Mouse (Mus musculus) heart, embryonic 16.5 days (tissue): ENCODE measurements around the gene Aldh1a3. TPM values are rescaled to one million over a fixed set of nuclear protein-coding genes. Genes with fewer than 3 reads are reported as not detected.
A peak's percentile ranks its signal among the peaks of the same experiment; 100 is the strongest.

Experiments used
- ATAC-seq: fragments of 200-750 bp; cut with Nextera tagmentation; replicated peaks from 2 replicates; pipeline ENCODE4 v1.8.0; 2017; ENCODE audit warnings: moderate number of reproducible peaks; ENCODE audit not compliant: insufficient read depth, low FRiP score; ENCODE audit errors: extremely low read depth
- H3K27ac ChIP-seq: fragments of 300-500 bp; sonication (generic); 2 replicates; pipeline ENCODE4 v1.5.1; 2014; ENCODE audit warnings: mild to moderate bottlenecking, low read length, control low read depth, moderate library complexity
- H3K27me3 ChIP-seq: fragments of 300-500 bp; sonication (generic); 2 replicates; pipeline ENCODE4 v1.6.1; 2014; ENCODE audit warnings: low read length, mixed read lengths; ENCODE audit not compliant: control insufficient read depth, insufficient read depth
- H3K36me3 ChIP-seq: fragments of 300-500 bp; sonication (generic); 2 replicates; pipeline ENCODE4 v1.6.1; 2014; ENCODE audit not compliant: control insufficient read depth, insufficient read depth
- H3K4me1 ChIP-seq: fragments of 300-500 bp; sonication (generic); 2 replicates; pipeline ENCODE4 v1.6.1; 2014; ENCODE audit warnings: low read length, mixed read lengths; ENCODE audit not compliant: control insufficient read depth, insufficient read depth
- H3K4me2 ChIP-seq: fragments of 300-500 bp; sonication (generic); 2 replicates; pipeline ENCODE4 v1.6.1; 2014; ENCODE audit warnings: low read depth, mild to moderate bottlenecking, control low read depth, low read length
- H3K4me3 ChIP-seq: fragments of 300-500 bp; sonication (generic); 2 replicates; pipeline ENCODE4 v1.5.1; 2014; ENCODE audit warnings: mild to moderate bottlenecking, control low read depth, low read length
- H3K9ac ChIP-seq: fragments of 300-500 bp; sonication (generic); 2 replicates; pipeline ENCODE4 v1.6.1; 2014; ENCODE audit warnings: low read length, control low read depth
- H3K9me3 ChIP-seq: fragments of 300-500 bp; sonication (generic); replicated peaks from 2 replicates; pipeline ENCODE4 v1.6.1; 2016; ENCODE audit warnings: low read length; ENCODE audit not compliant: control insufficient read depth
- WGBS: fragments of 180-500 bp; shearing (Covaris S2); extraction: QIAGEN DNeasy Blood & Tissue Kit; methylation state at CpG from one replicate; pipeline ENCODE4 v1.1.7; 2014; 5-methylcytosine and 5-hydroxymethylcytosine counted together
- polyA plus RNA-seq: library from polyadenylated mRNA; unstranded; fragments of >200 nt; fragmentation: Nextera tagmentation; extraction: Ambion mirVana; gene quantifications from 2 replicates; pipeline ENCODE4 v1.2.1, GENCODE M21; 2015

Gene Aldh1a3
- polyA plus RNA-seq, 1 experiment from 2014 or later = 2.0 TPM

DNA sequence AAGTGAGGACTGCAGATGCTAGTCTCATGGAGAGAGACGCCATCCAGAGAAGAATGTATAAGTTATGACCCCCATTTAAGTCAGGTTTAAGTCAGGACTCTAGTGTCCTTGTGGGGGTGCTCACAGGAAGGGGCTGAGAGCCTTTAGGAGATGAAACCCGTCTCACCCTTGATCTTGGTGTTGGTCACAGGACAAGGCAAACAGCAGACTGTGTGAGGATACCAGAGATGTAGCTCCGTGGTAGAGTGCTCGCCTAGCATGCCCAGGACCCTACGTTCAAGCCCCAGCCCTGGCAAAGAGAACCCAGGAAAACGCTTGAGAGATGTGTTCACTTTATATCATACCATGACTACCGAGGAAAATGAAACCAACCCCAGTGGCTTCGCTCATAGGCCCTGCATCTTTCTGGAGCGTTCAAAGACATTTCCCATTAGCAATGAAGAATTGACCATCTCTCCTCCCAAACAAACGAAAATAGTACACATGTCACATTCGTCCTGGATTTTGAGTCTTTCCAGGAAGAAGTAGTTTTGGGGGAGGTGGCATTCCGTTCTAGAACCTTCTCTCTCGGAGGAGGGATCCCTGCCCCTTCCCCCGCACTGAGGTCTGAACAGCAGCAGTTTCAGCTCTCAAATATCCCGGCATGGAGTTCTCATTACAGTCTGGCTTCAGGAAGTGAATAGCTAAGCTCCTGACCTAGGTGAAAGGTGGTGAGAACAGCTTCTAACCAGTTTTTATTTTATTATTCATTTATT, 21.6 kb upstream of the Aldh1a3 start:
- no peak for ATAC-seq
- H3K27me3 ChIP-seq = no peaks in the 10 kb centered on the region
- H3K4me2 ChIP-seq = no peak overlapping the region
- no peak overlapping the region for H3K27ac ChIP-seq
- H3K9me3 ChIP-seq = no peaks in the 10 kb centered on the region
- peaks cover 10% of the 10 kb centered on the region for H3K4me1 ChIP-seq
- WGBS = 68% methylated on average over 15 of the region's 15 CpGs
- H3K9ac ChIP-seq = no peak overlapping the region
- H3K36me3 ChIP-seq = no peaks in the 10 kb centered on the region
- H3K4me3 ChIP-seq = no peak overlapping the region

DNA sequence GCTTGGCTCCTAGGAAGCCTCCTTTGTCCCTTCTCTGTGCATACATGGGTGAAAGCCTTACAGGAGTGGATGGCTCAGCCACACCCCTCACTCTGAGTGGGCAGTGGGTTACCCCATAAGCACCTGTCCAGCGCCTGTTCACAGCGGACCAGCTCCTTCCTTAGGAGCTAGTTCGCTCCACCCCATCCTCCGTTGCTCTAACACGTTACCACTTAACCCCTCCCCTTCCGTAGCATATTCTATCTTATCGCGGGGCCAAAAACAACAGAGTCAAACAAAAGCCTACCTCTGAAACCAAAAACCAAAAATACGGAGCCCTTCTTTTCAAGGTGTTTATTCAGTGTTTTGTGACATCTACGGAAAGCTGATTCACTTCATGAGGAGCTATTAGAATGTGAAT, 21.0 kb upstream of the Aldh1a3 start:
- no peak overlapping the region for H3K27ac ChIP-seq
- 46% methylated on average over 10 of the region's 10 CpGs for WGBS
- H3K9me3 ChIP-seq = no peaks in the 10 kb centered on the region
- no peak overlapping the region for H3K9ac ChIP-seq
- no peaks in the 10 kb centered on the region for H3K27me3 ChIP-seq
- peaks cover 10% of the 10 kb centered on the region for H3K4me1 ChIP-seq
- no peaks in the 10 kb centered on the region for H3K36me3 ChIP-seq
- H3K4me2 ChIP-seq = no peak overlapping the region
- ATAC-seq = no peak
- no peak overlapping the region for H3K4me3 ChIP-seq

DNA sequence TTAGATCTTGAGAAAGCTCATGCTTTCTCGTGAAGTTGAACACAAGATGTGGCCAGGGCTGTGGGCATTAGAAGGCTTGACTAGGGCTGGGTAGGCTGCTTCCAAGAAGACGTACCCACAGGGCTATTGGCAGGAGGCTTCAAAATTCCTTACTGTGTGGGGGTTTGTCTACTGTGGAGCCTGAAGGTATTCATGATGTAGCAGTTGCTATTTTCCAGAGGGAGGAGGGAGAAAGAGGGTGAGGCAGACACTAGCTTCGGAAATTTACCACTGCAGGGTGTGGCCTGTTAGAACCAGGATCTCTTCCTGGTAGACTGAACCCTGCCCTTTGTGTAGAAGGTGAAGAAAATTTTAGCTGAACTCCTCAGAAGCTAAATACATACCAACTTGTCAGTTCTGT, 19.5 kb upstream of the Aldh1a3 start:
- no peak overlapping the region for H3K9ac ChIP-seq
- WGBS = 73% methylated on average over 3 of the region's 3 CpGs
- no peak overlapping the region for H3K4me3 ChIP-seq
- no peak overlapping the region for H3K27ac ChIP-seq
- no peak for ATAC-seq
- H3K27me3 ChIP-seq = no peaks in the 10 kb centered on the region
- no peaks in the 10 kb centered on the region for H3K36me3 ChIP-seq
- no peaks in the 10 kb centered on the region for H3K9me3 ChIP-seq
- peaks cover 10% of the 10 kb centered on the region for H3K4me1 ChIP-seq
- no peak overlapping the region for H3K4me2 ChIP-seq

DNA sequence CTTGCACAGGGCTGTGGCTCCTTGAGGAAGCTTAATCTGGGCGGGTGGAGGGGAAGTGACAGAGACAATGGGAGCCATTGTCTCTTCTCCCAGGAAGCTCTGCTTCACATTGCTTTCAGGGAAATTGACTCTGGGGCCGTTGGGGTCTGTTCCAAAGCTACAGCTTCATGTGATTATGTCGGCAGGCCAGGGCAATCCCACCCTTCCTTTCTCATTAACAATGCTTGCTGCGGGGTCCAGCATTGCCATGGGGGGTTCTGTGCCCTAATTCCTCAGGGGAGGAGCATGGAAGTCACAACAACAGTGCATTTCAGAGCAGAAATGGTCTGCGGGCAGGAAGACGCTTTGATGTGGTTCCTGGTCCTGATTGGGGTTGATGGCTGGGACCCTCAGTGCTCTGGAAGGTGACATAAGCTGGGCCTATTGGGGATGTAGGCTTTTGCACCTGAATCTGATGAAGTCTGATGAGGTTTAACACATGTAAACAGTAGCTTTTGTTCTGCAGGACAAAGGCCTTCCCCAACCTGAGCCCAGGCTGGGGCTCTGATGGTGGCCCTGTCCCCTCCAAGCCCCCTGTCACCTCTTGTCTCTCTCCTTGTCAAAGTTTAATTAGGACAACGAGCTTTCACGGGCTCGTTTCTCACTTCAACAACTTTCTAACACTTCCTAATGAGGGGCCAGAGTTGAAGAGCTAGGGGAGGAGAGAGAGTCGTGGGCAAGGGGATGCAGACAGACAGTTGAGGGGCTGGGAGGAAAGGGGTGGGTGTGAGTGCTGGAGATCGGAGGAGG, 18.0 kb upstream of the Aldh1a3 start:
- Histone ChIP-seq H3K27me3 (no peaks in the 10 kb centered on the region; the same call in 1 of the 2 replicates), H3K4me3 (no peak overlapping the region), H3K9me3 (no peaks in the 10 kb centered on the region), H3K4me1 (peaks cover 4% of the 10 kb centered on the region), H3K4me2 (no peak overlapping the region), H3K36me3 (no peaks in the 10 kb centered on the region), H3K27ac (no peak overlapping the region), H3K9ac (no peak overlapping the region)
- no peak for ATAC-seq
- 37% methylated on average over 11 of the region's 11 CpGs for WGBS

DNA sequence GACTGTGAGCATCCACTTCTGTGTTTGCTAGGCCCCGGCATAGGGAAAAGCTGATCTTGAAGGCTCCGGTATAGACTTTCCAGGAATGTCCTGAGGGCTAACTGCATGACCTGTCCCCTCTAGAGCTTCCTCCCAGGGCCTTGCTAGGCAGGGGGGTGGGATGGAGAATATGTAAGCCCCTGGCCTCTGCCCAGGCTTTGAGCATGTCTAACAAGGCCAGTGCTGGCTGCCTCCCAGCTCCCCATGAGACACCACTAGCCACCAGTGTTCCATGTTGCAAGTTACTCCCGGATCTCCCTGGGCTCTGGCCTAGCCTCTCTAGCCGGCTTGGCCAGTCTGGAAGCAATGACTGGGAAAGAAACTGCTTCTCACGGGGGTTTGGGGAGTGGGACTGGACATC, 17.4 kb upstream of the Aldh1a3 start:
- Histone ChIP-seq H3K27ac (no peak overlapping the region), H3K4me1 (peaks cover under 1% of the 10 kb centered on the region; the same call in 1 of the 2 replicates), H3K36me3 (no peaks in the 10 kb centered on the region), H3K4me3 (no peak overlapping the region), H3K4me2 (no peak overlapping the region), H3K27me3 (no peaks in the 10 kb centered on the region; the same call in 1 of the 2 replicates), H3K9ac (no peak overlapping the region), H3K9me3 (no peaks in the 10 kb centered on the region)
- ATAC-seq = no peak
- WGBS = 69% methylated on average over 5 of the region's 5 CpGs

DNA sequence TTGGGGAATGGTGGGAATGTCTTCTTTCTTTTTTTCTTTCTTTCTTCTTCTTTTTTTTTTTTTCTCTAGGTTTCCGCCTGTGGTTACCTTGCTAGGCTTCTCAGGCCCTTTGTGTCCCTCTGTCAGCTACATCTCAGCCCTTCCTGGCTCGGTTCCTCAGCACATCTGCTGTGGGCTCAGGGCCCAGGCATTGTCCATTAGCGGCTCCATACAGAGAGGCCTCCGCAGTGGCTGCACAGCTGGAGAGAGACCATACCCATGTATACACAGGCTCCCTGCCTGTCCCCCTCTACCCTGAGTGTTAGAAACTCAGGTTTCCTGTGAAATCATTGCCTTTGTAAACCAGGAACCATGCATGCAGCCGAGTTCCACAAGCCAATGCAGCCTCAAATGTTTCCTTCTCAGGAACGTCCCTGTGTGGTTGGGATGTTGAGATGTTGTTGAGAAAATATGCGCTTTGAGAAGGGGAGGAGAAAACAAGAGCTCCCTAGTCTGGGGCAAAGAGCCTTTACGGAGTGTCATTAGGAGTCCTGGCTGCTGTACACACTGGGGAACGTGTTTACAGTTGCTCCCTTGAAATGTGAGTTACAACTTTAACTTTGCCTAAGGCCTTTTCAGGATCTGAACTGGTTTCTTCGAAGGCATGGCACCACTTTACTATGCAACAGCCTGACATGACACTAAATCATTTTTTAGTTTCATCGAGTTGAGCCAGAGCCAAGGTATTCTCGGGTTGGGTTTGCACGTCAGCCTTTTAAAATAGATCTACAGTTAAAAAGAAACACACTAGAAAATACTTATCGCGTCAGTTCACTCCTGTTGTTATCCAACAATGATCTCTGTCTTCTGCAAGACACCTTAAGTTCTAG, 15.4 kb upstream of the Aldh1a3 start:
- WGBS = 60% methylated on average over 15 of the region's 15 CpGs
- 0 out of 2 replicates have a peak overlapping the region, but pooled peaks have one; percentile 2 for H3K27ac ChIP-seq
- no peak; the same call in 1 of the 2 replicates for ATAC-seq

DNA sequence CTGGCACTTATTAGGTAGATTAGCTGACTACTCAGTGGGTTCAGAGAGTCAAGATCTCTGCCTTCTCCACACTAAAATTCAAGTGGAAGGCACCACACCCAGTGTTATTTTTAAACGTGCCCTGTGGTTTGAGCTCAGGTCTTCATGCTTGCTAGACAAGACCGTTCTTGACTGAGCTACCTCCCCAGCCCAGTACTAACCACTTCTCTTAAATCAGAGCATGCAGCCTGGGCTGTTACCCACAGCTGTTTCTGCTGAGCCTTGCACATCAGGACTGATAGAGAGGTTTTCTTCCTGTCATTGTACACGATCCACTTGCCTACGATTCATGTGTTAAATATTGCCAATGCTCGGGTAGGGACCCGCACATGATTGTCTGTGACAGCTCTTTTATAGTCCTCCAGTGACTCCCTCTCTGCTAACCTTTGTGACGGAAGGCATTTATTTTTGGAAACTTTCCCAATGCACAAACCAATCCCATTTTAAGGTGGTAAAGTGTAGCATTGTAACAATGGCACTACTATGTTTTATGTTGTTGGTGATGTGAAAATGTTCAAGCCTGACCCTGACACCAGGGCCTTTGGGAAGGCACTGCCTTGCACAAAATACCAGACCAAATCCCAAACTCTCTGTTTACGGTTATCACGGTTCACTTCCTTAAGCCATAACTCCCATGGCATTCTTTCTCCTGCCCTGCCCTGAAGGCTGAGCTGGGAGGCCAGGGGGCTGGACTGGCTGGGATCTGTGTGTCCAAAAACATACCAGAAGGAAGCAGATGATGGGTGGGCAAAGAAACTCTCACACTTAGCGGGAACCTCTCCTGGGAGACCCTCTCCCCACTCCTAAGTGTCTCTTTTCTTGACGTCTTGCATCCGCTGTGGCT, 11.7 kb upstream of the Aldh1a3 start:
- Histone ChIP-seq H3K4me1 (peaks cover 7% of the 10 kb centered on the region), H3K27ac (no peak overlapping the region), H3K4me2 (no peak overlapping the region), H3K4me3 (no peak overlapping the region), H3K27me3 (no peaks in the 10 kb centered on the region; the same call in 1 of the 2 replicates), H3K9ac (no peak overlapping the region), H3K36me3 (no peaks in the 10 kb centered on the region), H3K9me3 (no peaks in the 10 kb centered on the region)
- WGBS = 44% methylated on average over 12 of the region's 12 CpGs
- ATAC-seq = no peak

More for the DNA sequence above, 15.4 kb upstream of the Aldh1a3 start:
- H3K27me3 ChIP-seq = no peaks in the 10 kb centered on the region; the same call in 1 of the 2 replicates
- H3K4me1 ChIP-seq = peaks cover 7% of the 10 kb centered on the region
- no peaks in the 10 kb centered on the region for H3K9me3 ChIP-seq
- no peaks in the 10 kb centered on the region for H3K36me3 ChIP-seq
- no peak overlapping the region for H3K4me3 ChIP-seq
- no peak overlapping the region for H3K9ac ChIP-seq
- no peak overlapping the region for H3K4me2 ChIP-seq

DNA sequence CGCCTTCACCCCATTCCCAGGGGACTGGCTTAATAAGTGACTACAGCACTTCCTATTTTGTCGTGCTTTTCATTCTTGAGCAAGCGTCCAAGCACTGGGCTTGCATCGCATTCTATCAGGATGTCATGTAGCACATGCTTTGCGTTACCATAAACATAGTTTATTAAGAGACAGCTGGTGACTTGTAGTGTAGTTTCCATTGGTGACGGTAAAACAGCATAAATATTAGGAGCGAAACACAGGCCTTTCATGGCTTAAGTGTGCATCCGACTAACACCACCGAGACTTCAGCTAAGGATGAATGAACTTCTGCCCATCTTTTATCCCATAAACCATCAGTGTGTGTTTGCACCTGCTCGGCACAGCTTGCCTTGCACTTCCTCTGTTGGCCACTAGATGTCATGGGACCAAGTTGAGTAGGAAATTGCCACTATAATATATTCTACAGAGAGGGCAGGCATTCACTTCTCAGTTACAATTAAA, 7.2 kb upstream of the Aldh1a3 start:
- Histone ChIP-seq H3K9ac (no peak overlapping the region), H3K36me3 (no peaks in the 10 kb centered on the region), H3K9me3 (no peaks in the 10 kb centered on the region), H3K4me3 (no peak overlapping the region), H3K27ac (no peak overlapping the region), H3K27me3 (no peaks in the 10 kb centered on the region), H3K4me2 (no peak overlapping the region), H3K4me1 (peaks cover 7% of the 10 kb centered on the region)
- no peak for ATAC-seq
- 36% methylated on average over 10 of the region's 10 CpGs for WGBS
